Mouse (Mus musculus) cerebellum, postnatal 14 days (tissue): ENCODE measurements around the gene Cryzl2.
A peak's percentile ranks its signal among the peaks of the same experiment; 100 is the strongest.

Source experiments
- DNase-seq, 2 experiments: peaks; one replicate each; pipeline ENCODE4 v3.0.0; 2021; ENCODE audit warnings: mixed read lengths in 2 of 2

The Cryzl2 gene

DNA sequence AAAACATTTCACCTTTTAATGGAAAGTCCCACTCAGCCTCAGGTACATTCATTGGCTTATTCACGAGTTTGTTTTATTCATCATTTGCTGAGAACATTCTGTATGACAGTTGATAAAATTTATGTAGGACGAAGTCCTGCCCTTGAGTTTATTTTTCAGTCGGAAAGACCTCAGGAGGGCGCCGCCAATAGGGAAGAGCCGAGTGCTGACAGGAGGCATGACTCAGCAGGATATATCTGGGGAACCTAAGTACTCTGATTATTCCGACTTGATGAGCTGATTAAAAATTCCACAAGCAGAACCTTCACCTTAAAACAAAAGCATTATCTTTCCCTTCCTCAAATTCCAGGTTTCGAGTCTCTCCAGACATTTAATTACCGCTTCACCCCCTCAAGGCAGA, 21.7 kb downstream of the Cryzl2 start:
- no peak for DNase-seq

DNA sequence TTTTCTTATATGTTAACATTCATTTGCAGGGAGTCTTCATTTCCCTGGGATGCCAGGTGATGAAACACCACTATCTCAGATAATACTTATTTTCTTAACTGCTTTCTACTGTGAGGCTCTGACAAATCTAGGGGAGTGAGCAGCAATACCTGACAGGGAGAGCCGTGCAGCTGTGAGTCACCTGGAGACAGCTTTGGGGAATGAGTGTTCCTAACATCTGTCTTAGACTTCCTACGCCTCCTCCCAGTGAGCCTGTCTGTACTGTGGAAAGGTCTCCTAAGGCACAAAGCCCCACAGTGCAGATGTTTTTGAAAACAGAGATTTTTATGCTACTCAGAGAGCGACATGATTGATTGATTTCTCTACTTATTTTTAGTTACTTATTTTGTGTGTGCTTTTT, 22.5 kb downstream of the Cryzl2 start:
- no peak for DNase-seq

GRCm38 (mm10) chr1:157481666-157482065, 23.3 kb downstream of the Cryzl2 start:
- no peak for DNase-seq

- no peak for DNase-seq
Observed at GRCm38 (mm10) chr1:157484161-157484560, 25.8 kb downstream of the Cryzl2 start.

DNA sequence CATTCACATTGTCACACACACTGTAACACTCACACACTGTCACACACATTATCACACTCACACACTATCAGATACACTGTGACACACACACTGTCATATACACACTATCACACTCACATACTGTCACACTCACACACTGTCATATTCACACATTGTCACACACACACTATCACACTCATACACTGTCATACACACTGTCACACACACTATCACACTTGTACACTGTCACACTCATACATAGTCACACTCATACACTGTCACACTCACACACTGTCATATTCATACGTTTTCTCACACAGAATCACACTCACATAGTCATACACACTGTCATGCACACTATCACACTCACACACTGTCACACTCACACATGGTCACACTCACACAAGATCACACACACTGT, 42.3 kb downstream of the Cryzl2 start:
- DNase-seq = no peak

- no peak for DNase-seq
Observed at GRCm38 (mm10) chr1:157501352-157501945, 43.1 kb downstream of the Cryzl2 start.

- DNase-seq = no peak
Observed at GRCm38 (mm10) chr1:157503071-157503470, 44.7 kb downstream of the Cryzl2 start.

GRCm38 (mm10) chr1:157506522-157506921, 48.1 kb downstream of the Cryzl2 start, which contains the start of gene Sec16b:
Gene Sec16b, plus strand, starts transcription at chr1:157506728.
- no peak for DNase-seq

GRCm38 (mm10) chr1:157506995-157507595, 48.7 kb downstream of the Cryzl2 start:
- peak; percentile 18 to 42 for DNase-seq

DNA sequence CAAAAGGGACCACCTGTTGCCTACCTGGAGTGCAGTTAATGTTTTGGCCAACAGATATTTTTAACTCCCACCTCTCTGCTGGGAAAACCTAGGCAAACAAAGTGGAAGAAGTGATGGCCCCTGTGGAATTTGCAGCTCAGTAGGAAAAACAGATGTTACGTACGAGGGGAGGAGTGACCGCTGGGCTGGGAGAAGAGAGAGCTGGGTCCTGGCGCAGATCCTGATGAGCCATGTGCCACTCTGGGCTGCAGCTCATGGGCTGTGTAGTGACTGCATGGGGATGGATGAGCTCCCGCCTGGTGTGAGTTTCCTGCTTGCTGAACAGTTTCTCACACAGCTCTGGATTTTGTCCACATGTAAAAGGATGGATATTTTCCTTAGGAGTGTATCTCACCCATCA, 49.4 kb downstream of the Cryzl2 start:
- peak in 1 of 2 experiments; percentile 22 for DNase-seq

- DNase-seq = no peak
Observed at GRCm38 (mm10) chr1:157512690-157513448, 54.5 kb downstream of the Cryzl2 start.

- no peak for DNase-seq
Observed at GRCm38 (mm10) chr1:157513559-157513958, 55.2 kb downstream of the Cryzl2 start.

DNA sequence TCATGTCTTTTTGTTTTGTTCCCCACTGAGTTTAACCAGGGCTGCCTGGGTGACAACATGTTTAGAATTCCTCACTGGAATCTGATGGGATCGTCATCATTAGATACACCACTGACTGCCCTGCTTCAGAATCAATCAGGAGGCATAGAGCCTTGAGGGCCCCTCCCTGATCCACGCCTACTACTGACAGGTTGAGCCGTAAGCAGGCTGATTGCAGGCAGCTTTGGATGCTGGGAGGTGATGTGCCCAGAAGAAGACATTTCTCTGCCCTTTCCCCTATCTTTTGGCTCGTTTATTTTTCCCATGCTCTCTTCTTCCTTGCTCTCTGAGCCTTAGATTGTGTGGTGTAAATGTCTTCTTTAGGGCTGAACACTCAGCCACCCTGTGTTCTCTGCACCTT, 55.9 kb downstream of the Cryzl2 start:
- no peak for DNase-seq

DNA sequence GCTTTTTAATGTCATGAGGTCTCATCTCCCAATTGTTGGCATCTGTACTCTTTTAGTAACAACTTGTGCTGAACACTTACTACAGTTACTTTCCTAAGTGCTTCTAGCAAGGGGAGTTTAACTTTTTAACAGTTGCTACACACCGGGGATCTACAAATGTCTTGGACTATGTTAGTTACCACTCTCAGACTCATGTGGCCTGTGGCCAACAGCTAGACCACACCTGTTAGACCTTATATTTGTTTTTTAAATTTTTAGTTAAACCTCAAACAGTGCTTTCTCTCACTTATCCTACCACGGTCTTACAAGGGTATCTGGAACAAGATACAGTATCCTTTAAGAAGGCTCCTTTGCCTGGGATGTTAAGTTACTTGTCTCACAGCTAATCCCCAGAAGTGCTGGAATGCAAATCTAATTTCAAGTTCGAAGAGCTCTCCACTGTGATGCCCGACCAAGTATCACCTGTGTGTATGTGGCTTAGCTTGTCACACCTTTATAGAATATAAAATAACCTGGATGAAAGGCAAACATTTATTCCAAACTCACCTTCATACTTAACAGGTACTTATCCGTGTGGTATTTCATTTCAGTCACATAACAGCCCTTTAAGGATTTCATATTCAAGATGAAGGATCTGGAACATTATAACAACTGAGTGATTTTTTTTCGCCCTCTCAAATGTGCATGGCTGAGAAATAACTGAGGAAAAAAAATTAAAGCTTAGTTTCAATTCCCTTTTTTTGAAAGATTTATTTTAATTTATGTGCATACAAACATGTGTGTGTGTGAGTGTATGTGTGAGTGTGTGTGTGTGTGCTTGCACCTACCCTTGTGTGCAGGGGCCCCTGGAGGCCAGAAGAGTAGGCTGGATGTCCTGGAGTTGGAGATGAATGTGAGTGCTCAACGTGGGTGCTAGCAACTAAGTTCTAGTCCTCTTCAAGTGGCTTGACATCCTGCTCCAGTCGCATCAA, 58.7 kb downstream of the Cryzl2 start:
- DNase-seq = no peak

DNA sequence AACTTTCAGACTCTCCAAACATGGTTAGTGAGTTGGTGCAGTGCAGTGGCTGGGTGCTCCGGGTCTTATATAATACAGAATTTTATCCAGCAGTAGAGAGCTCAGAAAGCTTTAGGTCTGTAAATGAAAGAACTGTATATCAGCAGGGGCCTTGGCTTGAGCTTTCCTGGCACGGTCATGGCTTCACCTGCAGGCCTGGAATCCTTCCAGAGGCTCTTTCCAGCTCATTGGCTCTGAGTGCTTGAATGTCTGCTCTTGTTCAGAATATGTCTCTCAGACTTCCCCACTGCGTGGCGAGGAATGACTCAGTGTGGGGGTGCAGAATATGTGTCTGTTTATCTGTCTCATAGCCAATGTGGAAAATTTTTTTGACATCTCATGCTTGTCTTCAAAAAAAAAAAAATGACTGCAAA, 59.7 kb downstream of the Cryzl2 start:
- peak; percentile 94 to 97 for DNase-seq

DNA sequence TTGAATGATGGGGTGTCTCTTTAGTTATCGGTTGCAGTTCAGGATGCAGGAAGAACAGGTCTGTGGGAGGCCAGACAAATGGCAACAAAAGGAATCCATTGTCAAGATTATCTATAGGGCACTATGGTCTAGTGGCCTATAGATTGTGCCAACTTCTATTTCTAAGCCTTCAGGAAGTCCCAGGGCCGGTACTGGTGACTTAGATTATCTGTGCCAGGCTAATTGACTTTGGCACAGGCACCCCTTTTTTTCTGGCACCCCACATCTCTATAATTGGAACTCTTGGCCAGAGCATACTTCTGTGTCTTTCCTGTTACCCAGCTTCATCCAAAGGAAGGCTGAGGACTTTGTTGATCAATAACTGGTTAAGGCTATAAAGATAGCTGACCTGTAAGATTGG, 61.0 kb downstream of the Cryzl2 start:
- peak; percentile 46 to 62 for DNase-seq

- DNase-seq = no peak
Observed at GRCm38 (mm10) chr1:157522322-157522721, 63.9 kb downstream of the Cryzl2 start.

DNA sequence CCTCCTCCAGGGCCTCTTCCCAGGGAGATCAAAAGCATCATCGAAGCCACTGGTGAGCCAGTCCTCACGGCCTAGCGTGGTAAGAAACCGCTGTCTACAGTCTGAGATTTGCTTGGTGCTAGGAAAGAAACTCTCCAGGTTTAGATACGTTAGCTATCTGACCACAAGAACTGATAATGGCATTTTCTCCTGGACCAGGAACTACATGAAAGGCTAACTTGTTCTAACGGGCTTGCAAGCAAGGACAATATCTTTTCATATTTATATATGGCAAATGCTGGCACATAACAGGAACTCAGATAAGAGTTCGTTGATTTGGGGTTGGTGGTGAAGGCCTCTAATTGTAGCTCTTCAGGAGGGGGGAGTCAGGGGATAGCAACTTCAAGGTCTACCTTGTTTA, 66.4 kb downstream of the Cryzl2 start:
- no peak for DNase-seq

DNA sequence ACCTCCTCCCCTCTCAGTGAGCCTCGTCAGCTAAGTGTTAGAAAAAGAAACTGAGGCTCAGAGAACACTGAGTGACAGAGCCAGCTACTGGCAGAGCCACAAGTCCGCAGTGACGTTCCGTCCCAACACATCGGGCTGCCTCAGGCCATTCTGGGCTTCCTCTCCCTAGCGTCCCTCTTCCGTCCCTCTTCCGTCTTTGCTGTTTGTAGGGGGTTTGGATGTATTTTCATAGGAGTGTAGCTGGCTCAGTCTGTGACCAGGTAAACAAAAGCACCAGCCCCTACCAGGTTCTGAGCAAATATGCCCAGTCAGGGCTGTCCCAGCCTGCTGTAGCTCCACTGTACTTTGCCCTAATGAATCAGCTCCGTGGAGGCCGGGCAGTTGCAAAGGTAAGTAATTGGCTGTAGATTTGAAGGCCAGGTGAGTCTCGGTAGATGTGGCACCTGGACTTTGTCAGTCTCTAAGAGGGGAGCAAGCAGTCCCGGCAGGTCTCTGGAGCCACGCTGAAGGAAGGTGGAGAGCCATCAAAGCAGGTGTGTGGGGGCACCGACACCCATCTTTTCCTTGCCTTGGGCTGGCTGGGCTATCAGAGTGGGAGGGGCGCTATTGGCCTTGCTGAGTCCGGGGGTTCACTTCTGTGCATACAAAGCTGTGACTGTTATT, 67.4 kb downstream of the Cryzl2 start:
- no peak for DNase-seq

DNA sequence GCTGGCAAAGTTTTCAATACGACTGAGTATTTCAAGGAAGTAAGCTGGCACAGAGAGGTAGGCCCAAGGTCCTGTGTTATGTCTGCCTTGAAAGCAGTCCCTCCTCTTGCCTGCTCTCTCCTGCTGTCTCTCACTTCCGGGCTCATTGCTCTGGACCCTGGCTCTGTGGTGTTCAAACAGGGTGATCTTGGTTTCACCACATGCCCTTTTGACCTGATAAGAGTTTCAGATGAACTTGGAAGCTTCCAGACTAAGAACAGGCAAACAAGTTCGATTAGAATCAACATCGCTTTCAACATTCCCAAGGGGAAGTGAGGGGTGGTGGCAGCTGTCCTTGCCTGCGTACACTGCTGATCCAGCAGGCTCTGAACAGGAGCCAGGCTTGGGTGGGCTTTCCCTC, 68.2 kb downstream of the Cryzl2 start:
- no peak for DNase-seq

- peak; percentile 93 for DNase-seq
Observed at GRCm38 (mm10) chr1:157532826-157533460, 74.6 kb downstream of the Cryzl2 start.

DNA sequence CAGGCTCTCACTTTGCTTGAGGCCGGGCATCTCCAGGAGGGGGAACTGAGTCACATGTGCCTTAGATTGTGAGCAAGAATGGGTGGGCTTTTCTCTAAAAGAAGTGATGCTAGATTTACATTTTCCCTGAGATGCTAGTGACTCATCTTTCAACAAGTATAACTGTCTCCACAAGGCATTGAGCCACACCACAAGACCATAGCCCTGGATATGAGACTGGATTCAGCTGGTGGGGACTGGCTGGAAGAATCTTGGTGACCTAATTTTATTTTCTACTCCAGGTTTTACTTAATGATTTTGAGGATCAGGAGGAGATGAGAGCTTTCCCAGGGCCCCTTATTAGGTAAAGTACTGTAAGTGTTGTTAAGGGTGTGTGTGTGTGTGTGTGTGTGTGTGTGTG, 77.2 kb downstream of the Cryzl2 start:
- no peak for DNase-seq
